Mouse (Mus musculus) liver, embryonic 14.5 days (tissue): ENCODE data around the gene Srl.

ENCODE experiments used
- CTCF ChIP-seq: IDR thresholded peaks from 2 replicates; pipeline ENCODE4 v1.5.1; 2016; ENCODE audit warnings: antibody characterized with exemption, low read depth, control low read depth
- EP300 ChIP-seq: IDR thresholded peaks from 2 replicates; pipeline ENCODE4 v1.6.1; 2016; ENCODE audit warnings: antibody characterized with exemption, low read depth

GRCm38 (mm10) chr16:4519157-4519556 lies 22.5 kb downstream of the Srl start:
- TF ChIP-seq EP300 (no peak), CTCF (no peak)
